Mouse (Mus musculus) liver, adult 2 months (tissue): ENCODE results near the gene Fbxl17.

Experiments
- CTCF ChIP-seq: fragments of 200-500 bp; IDR thresholded peaks from 2 replicates; pipeline ENCODE4 v1.5.1; 2011; ENCODE audit warnings: low read depth, low read length, control low read depth
- POLR2A ChIP-seq: fragments of 200-500 bp; IDR thresholded peaks from 2 replicates; pipeline ENCODE4 v1.6.1; 2011; ENCODE audit warnings: low read length, control low read depth; ENCODE audit not compliant: insufficient read depth; ENCODE audit errors: extremely low read depth

GRCm38 (mm10) chr17:63493876-63494580 is 5.8 kb downstream of the Fbxl17 start:
- no peak for TF ChIP-seq POLR2A
- no peak for TF ChIP-seq CTCF
